Mouse (Mus musculus) midbrain, postnatal 0 days (tissue): ENCODE results near the gene Pkd1l3. TPM values are rescaled to one million over a fixed set of nuclear protein-coding genes. Genes with fewer than 3 reads are reported as not detected.

Experiments
- ATAC-seq: fragments of 200-750 bp; cut with Nextera tagmentation; 2 replicates; pipeline ENCODE4 v1.8.0; 2017; ENCODE audit warnings: moderate number of reproducible peaks, mild to moderate bottlenecking, moderate TSS enrichment, moderate library complexity; ENCODE audit not compliant: low FRiP score
- DNase-seq: peaks from one replicate; pipeline ENCODE4 v3.0.0-alpha.2; 2015; ENCODE audit warnings: low spot score
- H3K27ac ChIP-seq: fragments of 300-500 bp; sonication (generic); 2 replicates; pipeline ENCODE4 v1.5.1; 2014; ENCODE audit warnings: low read depth, mild to moderate bottlenecking, low read length, mixed read lengths
- H3K27me3 ChIP-seq: fragments of 300-500 bp; sonication (generic); 2 replicates; pipeline ENCODE4 v1.6.1; 2014; ENCODE audit warnings: low read length, control low read depth, mixed read lengths; ENCODE audit not compliant: insufficient read depth
- H3K36me3 ChIP-seq: fragments of 300-500 bp; sonication (generic); 2 replicates; pipeline ENCODE4 v1.6.1; 2014; ENCODE audit warnings: low read length, control low read depth, mixed read lengths; ENCODE audit not compliant: insufficient read depth
- H3K4me1 ChIP-seq: fragments of 300-500 bp; sonication (generic); 2 replicates; pipeline ENCODE4 v1.6.1; 2014; ENCODE audit warnings: mild to moderate bottlenecking, control low read depth, antibody characterized with exemption, low read length, mixed read lengths; ENCODE audit not compliant: insufficient read depth
- H3K4me2 ChIP-seq: fragments of 300-500 bp; sonication (generic); 2 replicates; pipeline ENCODE4 v1.6.1; 2014; ENCODE audit warnings: low read depth, mild to moderate bottlenecking, low read length, mixed read lengths; ENCODE audit not compliant: poor library complexity, severe bottlenecking
- H3K4me3 ChIP-seq: fragments of 300-500 bp; sonication (generic); 2 replicates; pipeline ENCODE4 v1.5.1; 2014; ENCODE audit warnings: low read depth, mild to moderate bottlenecking, low read length, moderate library complexity
- H3K9ac ChIP-seq: fragments of 300-500 bp; sonication (generic); replicated peaks from 2 replicates; pipeline ENCODE4 v1.6.1; 2014; ENCODE audit warnings: mild to moderate bottlenecking, low read length, moderate library complexity, mixed read lengths; ENCODE audit not compliant: poor library complexity, severe bottlenecking
- H3K9me3 ChIP-seq: fragments of 300-500 bp; sonication (generic); 2 replicates; pipeline ENCODE4 v1.6.1; 2016; ENCODE audit warnings: low read length, control low read depth
- CTCF ChIP-seq: IDR thresholded peaks from 2 replicates; pipeline ENCODE4 v1.5.1; 2016; ENCODE audit warnings: antibody characterized with exemption, mild to moderate bottlenecking
- WGBS: fragments of 180-500 bp; shearing (Covaris S2); extraction: QIAGEN DNeasy Blood & Tissue Kit; methylation state at CpG from one replicate; pipeline ENCODE4 v1.1.7; 2014; 5-methylcytosine and 5-hydroxymethylcytosine counted together
- polyA plus RNA-seq: library from polyadenylated mRNA; unstranded; fragments of >200 nt; fragmentation: Nextera tagmentation; extraction: Ambion mirVana; gene quantifications from 2 replicates; pipeline ENCODE4 v1.2.1, GENCODE M21; 2015
- total RNA-seq: library from RNA; depleted of rRNA; stranded (reverse); fragments of >200 nt; gene quantifications from 2 replicates; pipeline ENCODE4 v1.2.3, GENCODE M21; 2014

The Pkd1l3 gene
- total and polyA plus RNA-seq, 2 experiments from 2014 or later, result 0.07 to 0.22 TPM

GRCm38 (mm10) chr8:109638851-109639250 lies 24.5 kb downstream of the Pkd1l3 start:
- ATAC-seq, result no peak
- Histone ChIP-seq H3K36me3 (no peaks in the 10 kb centered on the region), H3K4me2 (no peak overlapping the region), H3K9me3 (no peaks in the 10 kb centered on the region), H3K27ac (no peak overlapping the region), H3K27me3 (no peaks in the 10 kb centered on the region), H3K4me3 (no peak overlapping the region), H3K9ac (no peak overlapping the region), H3K4me1 (no peaks in the 10 kb centered on the region)
- DNase-seq, result no peak
- no peak for TF ChIP-seq CTCF
- WGBS, result 76% methylated on average over 5 of the region's 5 CpGs

DNA sequence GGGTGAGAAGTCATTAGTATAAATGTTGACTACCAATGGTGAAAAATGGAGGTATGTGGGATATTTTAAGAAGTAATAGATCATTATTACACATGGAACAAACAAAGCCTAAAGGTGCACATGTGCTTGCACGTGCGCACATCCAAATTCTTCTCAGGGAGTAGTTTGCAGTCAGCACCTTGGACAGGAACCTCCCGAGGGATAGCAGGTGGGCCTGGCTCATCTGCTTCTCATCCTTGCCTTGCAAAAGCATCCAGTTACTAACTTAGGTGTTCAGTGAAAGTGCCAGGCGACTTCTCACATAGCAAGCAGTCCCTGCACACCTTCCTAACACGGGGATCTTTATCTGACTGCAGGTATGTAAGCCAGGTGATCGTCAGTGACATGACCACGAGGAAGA lies 26.1 kb downstream of the Pkd1l3 start:
- Histone ChIP-seq H3K4me2 (no peak overlapping the region), H3K4me1 (no peaks in the 10 kb centered on the region), H3K27ac (no peak overlapping the region), H3K4me3 (no peak overlapping the region), H3K27me3 (no peaks in the 10 kb centered on the region), H3K36me3 (no peaks in the 10 kb centered on the region), H3K9ac (no peak overlapping the region), H3K9me3 (no peaks in the 10 kb centered on the region)
- no peak for ATAC-seq
- no peak for DNase-seq
- 63% methylated on average over 7 of the region's 7 CpGs for WGBS
- no peak for TF ChIP-seq CTCF

- Histone ChIP-seq H3K4me1 (no peaks in the 10 kb centered on the region), H3K27me3 (no peaks in the 10 kb centered on the region), H3K9ac (no peak overlapping the region), H3K4me3 (no peak overlapping the region), H3K9me3 (no peaks in the 10 kb centered on the region), H3K36me3 (no peaks in the 10 kb centered on the region), H3K27ac (no peak overlapping the region), H3K4me2 (no peak overlapping the region)
- ATAC-seq (no peak), DNase-seq (no peak)
- no peak for TF ChIP-seq CTCF
- WGBS, result 80% methylated on average over 5 of the region's 5 CpGs
These were observed 26.9 kb downstream of the Pkd1l3 start for GRCm38 (mm10) chr8:109641236-109641635.

GRCm38 (mm10) chr8:109647331-109647730 lies 33.0 kb downstream of the Pkd1l3 start:
- ATAC-seq, result no peak
- H3K27ac ChIP-seq, result no peak overlapping the region
- no peak overlapping the region for H3K4me2 ChIP-seq
- no peak overlapping the region for H3K9ac ChIP-seq
- no peaks in the 10 kb centered on the region for H3K36me3 ChIP-seq
- no peak for DNase-seq
- no peaks in the 10 kb centered on the region for H3K9me3 ChIP-seq
- H3K4me1 ChIP-seq, result no peaks in the 10 kb centered on the region
- WGBS, result 58% methylated on average over 11 of the region's 11 CpGs
- TF ChIP-seq CTCF, result no peak
- H3K27me3 ChIP-seq, result no peaks in the 10 kb centered on the region
- H3K4me3 ChIP-seq, result no peak overlapping the region

DNA sequence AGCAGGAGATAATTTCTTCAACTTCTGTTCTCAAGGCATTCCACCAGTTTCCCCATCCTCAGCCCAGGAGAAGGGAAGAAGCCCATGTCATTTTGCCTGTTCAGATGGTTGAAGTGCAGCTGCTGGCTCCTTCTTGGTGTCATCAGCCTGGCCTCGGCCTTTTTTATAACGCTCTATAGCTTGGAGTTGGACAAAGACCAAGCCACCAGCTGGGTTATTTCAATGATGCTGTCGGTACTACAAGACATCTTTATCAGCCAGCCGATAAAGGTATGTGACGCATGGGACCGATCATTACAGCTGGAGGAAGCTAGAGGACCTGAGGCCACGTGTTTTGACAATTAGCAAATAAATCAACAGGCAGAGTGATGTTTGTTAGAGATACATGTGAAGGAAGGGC lies 34.2 kb downstream of the Pkd1l3 start:
- ATAC-seq (no peak), DNase-seq (no peak)
- no peaks in the 10 kb centered on the region for H3K4me1 ChIP-seq
- H3K4me2 ChIP-seq, result no peak overlapping the region
- no peak overlapping the region for H3K9ac ChIP-seq
- H3K27me3 ChIP-seq, result no peaks in the 10 kb centered on the region
- 50% methylated on average over 7 of the region's 7 CpGs for WGBS
- H3K27ac ChIP-seq, result no peak overlapping the region
- TF ChIP-seq CTCF, result no peak
- H3K9me3 ChIP-seq, result no peaks in the 10 kb centered on the region
- H3K4me3 ChIP-seq, result no peak overlapping the region
- H3K36me3 ChIP-seq, result no peaks in the 10 kb centered on the region

DNA sequence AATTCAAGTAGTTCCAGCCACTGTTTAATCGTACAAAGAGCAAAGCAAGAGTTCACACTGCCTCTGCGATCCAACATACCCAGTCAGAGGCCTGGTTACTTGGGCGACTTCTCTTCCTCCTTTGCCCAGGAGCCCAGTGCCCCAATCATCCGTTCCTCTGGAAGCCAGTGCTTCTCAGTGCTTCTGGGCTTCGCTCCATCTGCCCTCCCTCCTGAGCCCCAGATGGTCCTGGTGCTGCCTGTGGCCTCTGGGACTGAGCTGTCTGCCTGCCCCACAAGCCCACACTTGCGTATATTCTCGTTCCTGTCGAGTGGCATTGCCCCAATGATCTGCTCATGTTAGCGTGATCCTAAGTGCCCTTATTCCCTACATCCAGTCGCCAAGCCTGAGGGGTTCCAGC lies 36.5 kb downstream of the Pkd1l3 start:
- 79% methylated on average over 10 of the region's 10 CpGs for WGBS
- ATAC-seq (no peak), DNase-seq (no peak)
- Histone ChIP-seq H3K36me3 (no peaks in the 10 kb centered on the region), H3K4me3 (no peak overlapping the region), H3K4me2 (no peak overlapping the region), H3K27ac (no peak overlapping the region), H3K9ac (no peak overlapping the region), H3K27me3 (no peaks in the 10 kb centered on the region), H3K9me3 (no peaks in the 10 kb centered on the region), H3K4me1 (no peaks in the 10 kb centered on the region)
- TF ChIP-seq CTCF, result no peak

DNA sequence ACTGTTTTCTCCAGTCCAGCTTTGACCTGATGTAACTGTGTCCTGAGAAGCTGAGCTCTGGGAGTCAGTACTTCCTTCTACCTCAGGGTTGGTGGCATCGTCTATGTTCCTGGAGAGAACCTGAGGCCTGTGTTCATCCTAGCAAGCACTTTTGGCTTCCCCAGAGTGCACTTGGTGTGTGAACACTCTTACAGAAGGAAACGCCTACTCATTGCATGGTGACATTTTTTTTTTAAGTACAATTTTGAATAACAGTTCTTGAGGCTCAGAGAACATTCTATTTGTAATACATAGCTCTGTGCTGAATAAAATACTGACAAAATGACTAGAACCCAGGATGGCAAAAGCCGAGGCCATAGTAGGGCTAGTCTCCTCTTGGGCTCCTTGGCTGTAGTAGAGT lies 42.5 kb downstream of the Pkd1l3 start:
- ATAC-seq, result no peak
- Histone ChIP-seq H3K4me2 (no peak overlapping the region), H3K27ac (no peak overlapping the region), H3K9ac (no peak overlapping the region), H3K4me3 (no peak overlapping the region), H3K36me3 (no peaks in the 10 kb centered on the region), H3K27me3 (no peaks in the 10 kb centered on the region), H3K9me3 (no peaks in the 10 kb centered on the region), H3K4me1 (no peaks in the 10 kb centered on the region)
- WGBS, result 88% methylated on average over 3 of the region's 3 CpGs
- no peak for TF ChIP-seq CTCF
- no peak for DNase-seq
